Mouse (Mus musculus): ENCODE measurements around the gene Fxr1.

Fxr1 gene

GRCm38 (mm10) chr3:34062352-34062751, 42.6 kb downstream of the Fxr1 start:
- no peak for DNase-seq (ENCODE audit: low spot score in 2 of 2)

- peak in 1 of 2 experiments; percentile 8 for DNase-seq (ENCODE audit: low spot score in 2 of 2)
These were observed 49.2 kb downstream of the Fxr1 start for GRCm38 (mm10) chr3:34068943-34069342.

GRCm38 (mm10) chr3:34072726-34073125, 53.0 kb downstream of the Fxr1 start:
- no peak for DNase-seq (ENCODE audit: low spot score in 2 of 2)

- DNase-seq (ENCODE audit: low spot score in 2 of 2) = no peak
These were observed 56.5 kb downstream of the Fxr1 start for GRCm38 (mm10) chr3:34076058-34076759.

- peak; percentile 90 to 94 for DNase-seq (ENCODE audit: low spot score in 2 of 2)
These were observed 61.3 kb downstream of the Fxr1 start, which contains the start of gene Dnajc19 for GRCm38 (mm10) chr3:34080900-34081662. TSS of gene Dnajc19 (minus strand) at chr3:34081321.

- DNase-seq (ENCODE audit: low spot score in 2 of 2) = no peak
These were observed 62.2 kb downstream of the Fxr1 start for GRCm38 (mm10) chr3:34081929-34082328.

- no peak for DNase-seq (ENCODE audit: low spot score in 2 of 2)
These were observed 63.9 kb downstream of the Fxr1 start for GRCm38 (mm10) chr3:34083655-34084054.

GRCm38 (mm10) chr3:34102891-34103290, 83.1 kb downstream of the Fxr1 start:
- no peak for DNase-seq (ENCODE audit: low spot score in 2 of 2)

GRCm38 (mm10) chr3:34103902-34104672, 84.3 kb downstream of the Fxr1 start:
- no peak for DNase-seq (ENCODE audit: low spot score in 2 of 2)

GRCm38 (mm10) chr3:34106421-34106820, 86.7 kb downstream of the Fxr1 start:
- DNase-seq (ENCODE audit: low spot score in 2 of 2) = no peak

- DNase-seq (ENCODE audit: low spot score in 2 of 2) = no peak
These were observed 87.9 kb downstream of the Fxr1 start for GRCm38 (mm10) chr3:34107631-34108030.

- DNase-seq (ENCODE audit: low spot score in 2 of 2) = no peak
These were observed 92.4 kb downstream of the Fxr1 start for GRCm38 (mm10) chr3:34111941-34112685.

GRCm38 (mm10) chr3:34115806-34116205, 96.1 kb downstream of the Fxr1 start:
- DNase-seq (ENCODE audit: low spot score in 2 of 2) = no peak

- no peak for DNase-seq (ENCODE audit: low spot score in 2 of 2)
These were observed 100.1 kb downstream of the Fxr1 start for GRCm38 (mm10) chr3:34119869-34120268.
